Mouse (Mus musculus): Measurements from ENCODE around the gene Calu. TPM values are rescaled to one million over a fixed set of nuclear protein-coding genes. Genes with fewer than 3 reads are reported as not detected.
A peak's percentile ranks its signal among the peaks of the same experiment; 100 is the strongest.

Gene Calu
- total and polyA plus RNA-seq, 2 experiments from 2014 or later = 287 to 296 TPM

GRCm38 (mm10) chr6:29399851-29400250 lies 52.0 kb downstream of the Calu start:
- Histone ChIP-seq H3K27me3 (ENCODE audit: control insufficient read depth, insufficient read depth, low read length) (0 out of 2 replicates have a peak, but pooled peaks cover 5% of the 10 kb centered on the region), H3K4me2 (ENCODE audit: low read depth, low read length) (no peak overlapping the region), H3K4me3 (ENCODE audit: low read depth, low read length) (no peak overlapping the region), H3K9ac (replicated peaks; ENCODE audit: low read depth, low read length) (no peak overlapping the region), H3K36me3 (replicated peaks; ENCODE audit: control insufficient read depth, insufficient read depth, low read length) (no peaks in the 10 kb centered on the region), H3K27ac (ENCODE audit: low read depth) (no peak overlapping the region), H3K9me3 (replicated peaks; ENCODE audit: control insufficient read depth, low read length) (no peaks in the 10 kb centered on the region), H3K4me1 (ENCODE audit: control insufficient read depth, insufficient read depth) (peaks cover 10% of the 10 kb centered on the region)
- 91% methylated on average over 4 of the region's 4 CpGs for WGBS
- DNase-seq (ENCODE audit: low spot score) = no peak
- no peak for TF ChIP-seq EP300 (IDR thresholded peaks at IDR 0.05; ENCODE audit: low read depth)
- ATAC-seq (ENCODE audit: insufficient read depth, low read depth) = no peak

GRCm38 (mm10) chr6:29402693-29403342 lies 54.9 kb downstream of the Calu start:
- Histone ChIP-seq H3K4me2 (ENCODE audit: low read depth, low read length) (no peak overlapping the region; the same call in 1 of the 2 replicates), H3K36me3 (replicated peaks; ENCODE audit: control insufficient read depth, insufficient read depth, low read length) (no peaks in the 10 kb centered on the region), H3K9me3 (replicated peaks; ENCODE audit: control insufficient read depth, low read length) (no peaks in the 10 kb centered on the region), H3K4me1 (ENCODE audit: control insufficient read depth, insufficient read depth) (0 out of 2 replicates have a peak, but pooled peaks cover 6% of the 10 kb centered on the region), H3K4me3 (ENCODE audit: low read depth, low read length) (no peak overlapping the region), H3K27ac (ENCODE audit: low read depth) (no peak overlapping the region), H3K9ac (replicated peaks; ENCODE audit: low read depth, low read length) (no peak overlapping the region), H3K27me3 (ENCODE audit: control insufficient read depth, insufficient read depth, low read length) (0 out of 2 replicates have a peak, but pooled peaks cover 5% of the 10 kb centered on the region)
- DNase-seq (ENCODE audit: low spot score) = no peak
- ATAC-seq (ENCODE audit: insufficient read depth, low read depth) = no peak
- TF ChIP-seq CTCF (IDR thresholded peaks at IDR 0.05; ENCODE audit: low read depth) = no peak
- no peak for TF ChIP-seq EP300 (IDR thresholded peaks at IDR 0.05; ENCODE audit: low read depth)
- 8% methylated on average over 34 of the region's 34 CpGs for WGBS

GRCm38 (mm10) chr6:29406412-29406811 lies 58.5 kb downstream of the Calu start:
- Histone ChIP-seq H3K9me3 (replicated peaks; ENCODE audit: control insufficient read depth, low read length) (no peaks in the 10 kb centered on the region), H3K27me3 (ENCODE audit: control insufficient read depth, insufficient read depth, low read length) (0 out of 2 replicates have a peak, but pooled peaks cover 5% of the 10 kb centered on the region), H3K4me3 (ENCODE audit: low read depth, low read length) (no peak overlapping the region), H3K9ac (replicated peaks; ENCODE audit: low read depth, low read length) (no peak overlapping the region), H3K4me2 (ENCODE audit: low read depth, low read length) (no peak overlapping the region), H3K36me3 (replicated peaks; ENCODE audit: control insufficient read depth, insufficient read depth, low read length) (peaks cover 22% of the 10 kb centered on the region), H3K27ac (ENCODE audit: low read depth) (no peak overlapping the region), H3K4me1 (ENCODE audit: control insufficient read depth, insufficient read depth) (0 out of 2 replicates have a peak, but pooled peaks cover 6% of the 10 kb centered on the region)
- 80% methylated on average over 6 of the region's 6 CpGs for WGBS
- DNase-seq (ENCODE audit: low spot score) (no peak), ATAC-seq (ENCODE audit: insufficient read depth, low read depth) (no peak)
- TF ChIP-seq CTCF (IDR thresholded peaks at IDR 0.05; ENCODE audit: low read depth) (no peak), EP300 (IDR thresholded peaks at IDR 0.05; ENCODE audit: low read depth) (no peak)

- H3K4me1 ChIP-seq (ENCODE audit: control insufficient read depth, insufficient read depth) = no peaks in the 10 kb centered on the region
- H3K36me3 ChIP-seq (replicated peaks; ENCODE audit: control insufficient read depth, insufficient read depth, low read length) = peaks cover 29% of the 10 kb centered on the region; the same call in 1 of the 2 replicates
- ATAC-seq (ENCODE audit: insufficient read depth, low read depth) (no peak; the same call in 1 of the 2 replicates), DNase-seq (ENCODE audit: low spot score) (no peak)
- H3K27ac ChIP-seq (ENCODE audit: low read depth) = peak overlapping the region; percentile 48
- TF ChIP-seq CTCF (IDR thresholded peaks at IDR 0.05; ENCODE audit: low read depth) = no peak
- TF ChIP-seq EP300 (IDR thresholded peaks at IDR 0.05; ENCODE audit: low read depth) = no peak
- no peak overlapping the region for H3K4me3 ChIP-seq (ENCODE audit: low read depth, low read length)
- H3K27me3 ChIP-seq (ENCODE audit: control insufficient read depth, insufficient read depth, low read length) = no peaks in the 10 kb centered on the region
- no peak overlapping the region for H3K9ac ChIP-seq (replicated peaks; ENCODE audit: low read depth, low read length)
- 71% methylated on average over 9 of the region's 9 CpGs for WGBS
- H3K4me2 ChIP-seq (ENCODE audit: low read depth, low read length) = no peak overlapping the region
- no peaks in the 10 kb centered on the region for H3K9me3 ChIP-seq (replicated peaks; ENCODE audit: control insufficient read depth, low read length)
These were observed 67.6 kb downstream of the Calu start for GRCm38 (mm10) chr6:29415446-29415845.

GRCm38 (mm10) chr6:29420596-29420995 lies 72.7 kb downstream of the Calu start:
- no peaks in the 10 kb centered on the region for H3K27me3 ChIP-seq (ENCODE audit: control insufficient read depth, insufficient read depth, low read length)
- peaks cover 4% of the 10 kb centered on the region; the same call in 1 of the 2 replicates for H3K36me3 ChIP-seq (replicated peaks; ENCODE audit: control insufficient read depth, insufficient read depth, low read length)
- DNase-seq (ENCODE audit: low spot score) (no peak), ATAC-seq (ENCODE audit: insufficient read depth, low read depth) (no peak)
- WGBS = 85% methylated on average over 2 of the region's 2 CpGs
- H3K4me2 ChIP-seq (ENCODE audit: low read depth, low read length) = no peak overlapping the region
- no peaks in the 10 kb centered on the region for H3K9me3 ChIP-seq (replicated peaks; ENCODE audit: control insufficient read depth, low read length)
- no peak overlapping the region for H3K27ac ChIP-seq (ENCODE audit: low read depth)
- H3K4me3 ChIP-seq (ENCODE audit: low read depth, low read length) = no peak overlapping the region
- no peak overlapping the region for H3K9ac ChIP-seq (replicated peaks; ENCODE audit: low read depth, low read length)
- no peaks in the 10 kb centered on the region for H3K4me1 ChIP-seq (ENCODE audit: control insufficient read depth, insufficient read depth)
- TF ChIP-seq CTCF (IDR thresholded peaks at IDR 0.05; ENCODE audit: low read depth) (no peak), EP300 (IDR thresholded peaks at IDR 0.05; ENCODE audit: low read depth) (no peak)

GRCm38 (mm10) chr6:29425118-29425517 lies 77.2 kb downstream of the Calu start:
- Histone ChIP-seq H3K27me3 (ENCODE audit: control insufficient read depth, insufficient read depth, low read length) (no peaks in the 10 kb centered on the region), H3K9ac (replicated peaks; ENCODE audit: low read depth, low read length) (no peak overlapping the region), H3K4me3 (ENCODE audit: low read depth, low read length) (no peak overlapping the region), H3K36me3 (replicated peaks; ENCODE audit: control insufficient read depth, insufficient read depth, low read length) (no peaks in the 10 kb centered on the region), H3K27ac (ENCODE audit: low read depth) (no peak overlapping the region), H3K4me1 (ENCODE audit: control insufficient read depth, insufficient read depth) (peaks cover 1% of the 10 kb centered on the region; the same call in 1 of the 2 replicates), H3K4me2 (ENCODE audit: low read depth, low read length) (no peak overlapping the region), H3K9me3 (replicated peaks; ENCODE audit: control insufficient read depth, low read length) (no peaks in the 10 kb centered on the region)
- ATAC-seq (ENCODE audit: insufficient read depth, low read depth) (no peak), DNase-seq (ENCODE audit: low spot score) (no peak)
- 83% methylated on average over 8 of the region's 8 CpGs for WGBS
- TF ChIP-seq EP300 (IDR thresholded peaks at IDR 0.05; ENCODE audit: low read depth) (no peak), CTCF (IDR thresholded peaks at IDR 0.05; ENCODE audit: low read depth) (no peak)

Measured in heart, postnatal 0 days (tissue).